ENCODE assay signal across 8 mouse cellular contexts in genomic region chr6:121329848-121330508, GRCm38 (mm10). TPM values are rescaled to one million over a fixed set of nuclear protein-coding genes. Genes with fewer than 3 reads are reported as not detected.
DNase-seq lines count a peak whose midpoint lies in the region; ATAC-seq lines count a peak whose summit lies in the region.

No protein-coding gene starts in this region.

- DNase-seq in left cerebral cortex, postnatal 4 days, result peak; percentile 71
- no peak for DNase-seq in left cerebral cortex, adult 11 months (ENCODE audit: low spot score)
- DNase-seq in forebrain, embryonic 14.5 days (ENCODE audit: low spot score), result peak; percentile 46
- peak; percentile 75 to 79 for DNase-seq in kidney, postnatal 4 days
- peak; percentile 51 for DNase-seq in midbrain, embryonic 14.5 days
- DNase-seq in c-Kit-positive CD71-positive TER-119-positive erythroid progenitor cells, embryonic 14.5 days (ENCODE audit: low spot score), result no peak
- no peak for DNase-seq in gastrocnemius, adult 18-20 months (ENCODE audit: low spot score)
- no peak for DNase-seq in adrenal gland, adult 18-20 months (ENCODE audit: low spot score in 2 of 2)

- H3K27me3 ChIP-seq in forebrain, embryonic 14.5 days (replicated peaks; ENCODE audit: control insufficient read depth, insufficient read depth, low read length), result no peaks in the 10 kb centered on the region
- H3K27me3 ChIP-seq in midbrain, embryonic 14.5 days (ENCODE audit: control insufficient read depth, insufficient read depth, low read length), result no peaks in the 10 kb centered on the region

- no peak overlapping the region for H3K4me2 ChIP-seq in forebrain, embryonic 14.5 days (ENCODE audit: low read length)
- no peak overlapping the region for H3K4me2 ChIP-seq in midbrain, embryonic 14.5 days (ENCODE audit: low read length)

- peaks cover 10% of the 10 kb centered on the region; the same call in 1 of the 2 replicates for H3K4me1 ChIP-seq in forebrain, embryonic 14.5 days (ENCODE audit: control insufficient read depth, insufficient read depth, low read length)
- peaks cover 5% of the 10 kb centered on the region for H3K4me1 ChIP-seq in midbrain, embryonic 14.5 days (ENCODE audit: control insufficient read depth, insufficient read depth, low read length)

- WGBS in forebrain, embryonic 14.5 days, result 8% methylated on average over 10 of the region's 10 CpGs
- 9% methylated on average over 10 of the region's 10 CpGs for WGBS in midbrain, embryonic 14.5 days

- intact Hi-C loops in left cerebral cortex, postnatal 4 days (cut with DNase I), result no loop called here

- no peak overlapping the region for H3K9ac ChIP-seq in forebrain, embryonic 14.5 days (ENCODE audit: low read length)
- no peak overlapping the region for H3K9ac ChIP-seq in midbrain, embryonic 14.5 days (replicated peaks; ENCODE audit: low read length)

- H3K4me3 ChIP-seq in forebrain, embryonic 14.5 days (ENCODE audit: low read depth, low read length), result no peak overlapping the region
- no peak overlapping the region for H3K4me3 ChIP-seq in midbrain, embryonic 14.5 days (replicated peaks; ENCODE audit: low read depth, low read length)

- peak; percentile 44; the same call in 1 of the 2 replicates for ATAC-seq in forebrain, embryonic 14.5 days
- no peak for ATAC-seq in midbrain, embryonic 14.5 days (ENCODE audit: low FRiP score, low TSS enrichment)

- peak overlapping the region; percentile 10; the same call in 1 of the 2 replicates for H3K27ac ChIP-seq in forebrain, embryonic 14.5 days (ENCODE audit: low read depth, low read length)
- no peak overlapping the region for H3K27ac ChIP-seq in midbrain, embryonic 14.5 days (replicated peaks; ENCODE audit: low read depth, low read length)

- no peaks in the 10 kb centered on the region for H3K9me3 ChIP-seq in forebrain, embryonic 14.5 days (replicated peaks; ENCODE audit: control insufficient read depth, low read length)
- H3K9me3 ChIP-seq in midbrain, embryonic 14.5 days (ENCODE audit: control insufficient read depth, low read length), result no peaks in the 10 kb centered on the region

- no peaks in the 10 kb centered on the region for H3K36me3 ChIP-seq in forebrain, embryonic 14.5 days (ENCODE audit: control insufficient read depth, insufficient read depth, low read length)
- no peaks in the 10 kb centered on the region for H3K36me3 ChIP-seq in midbrain, embryonic 14.5 days (ENCODE audit: control insufficient read depth, insufficient read depth, low read length)

RNA-seq across cellular contexts. Expression of gene Slc6a12, which starts 12.9 kb away (rescaled TPM):
- 1 to 10 TPM; 1.1 to 1.6 TPM for total RNA-seq in left cerebral cortex, postnatal 4 days (2021)
- 0.66 and 0.75 TPM in 2 replicates for polyA plus RNA-seq in forebrain, embryonic 14.5 days (2014; fragmentation: Nextera tagmentation; extraction: Ambion mirVana)
- polyA plus RNA-seq in midbrain, embryonic 14.5 days (2014; fragmentation: Nextera tagmentation; extraction: Ambion mirVana), result 1.6 TPM in 1 of 2 replicates, not detected in the other
- under 1 TPM in 1 of 2 experiments, not detected in 1; 0.26 TPM for total RNA-seq in gastrocnemius, adult 18-20 months (2021)
- under 1 TPM; 0.13 to 0.58 TPM for total RNA-seq in adrenal gland, adult 18-20 months (2021)

RNA-seq across cellular contexts. Expression of gene Slc6a13, which starts 30.0 kb away (rescaled TPM):
- 10 to 100 TPM; 25.3 to 29.0 TPM for total RNA-seq in left cerebral cortex, postnatal 4 days (2021)
- 20.3 and 30.9 TPM in 2 replicates for polyA plus RNA-seq in forebrain, embryonic 14.5 days (2014; fragmentation: Nextera tagmentation; extraction: Ambion mirVana)
- 0.51 and 33.1 TPM in 2 replicates for polyA plus RNA-seq in midbrain, embryonic 14.5 days (2014; fragmentation: Nextera tagmentation; extraction: Ambion mirVana)
- total RNA-seq in gastrocnemius, adult 18-20 months (2021), result under 1 TPM; 0.57 to 0.74 TPM
- 1 to 10 TPM in 1 of 2 experiments, under 1 TPM in 1; 0.83 to 6.6 TPM for total RNA-seq in adrenal gland, adult 18-20 months (2021)

Comparison
In these comparisons a context has a peak if more than half of its experiments do, and no peak if none do; other contexts are left out.
1. DNase-seq: peak in left cerebral cortex, postnatal 4 days (single experiment), forebrain, embryonic 14.5 days (single experiment), kidney, postnatal 4 days (2 of 2) and midbrain, embryonic 14.5 days (single experiment); none in left cerebral cortex, adult 11 months (single experiment), c-Kit-positive CD71-positive TER-119-positive erythroid progenitor cells, embryonic 14.5 days (single experiment), gastrocnemius, adult 18-20 months (single experiment) and adrenal gland, adult 18-20 months (0 of 2).